Mouse (Mus musculus) thymus, adult 2 months (tissue): Measurements from ENCODE around the gene Kdm5a.

Experiments used
- CTCF ChIP-seq: fragments of 200-500 bp; IDR thresholded peaks from 2 replicates; pipeline ENCODE4 v1.5.1; 2012; ENCODE audit warnings: mild to moderate bottlenecking, control low read depth, low read length, moderate library complexity, borderline replicate concordance; ENCODE audit not compliant: control insufficient read depth, poor library complexity, insufficient read depth; ENCODE audit errors: extremely low read depth
- POLR2A ChIP-seq: fragments of 200-500 bp; IDR thresholded peaks from 2 replicates; pipeline ENCODE4 v1.6.1; 2012; ENCODE audit warnings: mild to moderate bottlenecking, low read length, control low read depth, moderate library complexity; ENCODE audit not compliant: control insufficient read depth, poor library complexity, insufficient read depth; ENCODE audit errors: extremely low read depth

DNA sequence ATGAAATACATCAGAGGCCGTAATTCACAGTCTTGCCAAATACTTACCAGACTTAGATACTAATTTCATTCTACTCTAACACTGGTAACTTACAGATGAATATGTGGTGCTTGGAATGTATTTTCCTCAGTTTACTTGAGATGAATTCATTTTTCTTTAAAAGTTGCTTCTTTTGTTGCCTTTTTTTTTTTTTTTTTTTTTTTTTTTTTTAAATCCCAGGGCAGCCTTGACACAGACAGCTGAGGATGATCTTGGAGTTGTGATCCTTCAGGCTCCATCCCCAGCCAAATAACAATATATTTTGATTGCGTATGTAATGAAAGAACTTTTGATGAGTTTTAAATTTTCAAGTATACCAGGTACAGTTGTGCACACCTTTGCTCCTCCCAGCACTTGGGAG, 1.8 kb upstream of the Kdm5a start:
- no peak for TF ChIP-seq CTCF
- no peak for TF ChIP-seq POLR2A
